Mouse (Mus musculus): ENCODE measurements around the gene Rbm41. TPM values are rescaled to one million over a fixed set of nuclear protein-coding genes. Genes with fewer than 3 reads are reported as not detected.

Rbm41 gene
- 1 to 10 TPM; 7.0 to 8.5 TPM for polyA plus RNA-seq (2017; shearing (Covaris generic))

- peak; percentile 100 for ATAC-seq
These were observed at the start of gene Rbm41 for GRCm38 (mm10) chrX:139997740-139998690. Rbm41 (minus strand) TSS chrX:139998595.

- no peak for ATAC-seq
These were observed 283 bp upstream of the Rbm41 start for GRCm38 (mm10) chrX:139998691-139999065.

GRCm38 (mm10) chrX:139982115-139982514 is 16.3 kb downstream of the Rbm41 start:
- ATAC-seq = no peak

GRCm38 (mm10) chrX:139933507-139933906 is 64.9 kb downstream of the Rbm41 start:
- no peak for ATAC-seq

GRCm38 (mm10) chrX:139932472-139932871 is 65.9 kb downstream of the Rbm41 start:
- ATAC-seq = no peak

GRCm38 (mm10) chrX:139920572-139920971 is 77.8 kb downstream of the Rbm41 start:
- ATAC-seq = no peak

GRCm38 (mm10) chrX:139891387-139891786 is 107.0 kb downstream of the Rbm41 start:
- ATAC-seq = no peak

- ATAC-seq = no peak
These were observed 115.2 kb downstream of the Rbm41 start for GRCm38 (mm10) chrX:139883221-139883620.

GRCm38 (mm10) chrX:139877936-139878335 is 120.5 kb downstream of the Rbm41 start:
- ATAC-seq = no peak

GRCm38 (mm10) chrX:139877105-139877504 is 121.3 kb downstream of the Rbm41 start:
- no peak for ATAC-seq

GRCm38 (mm10) chrX:139870938-139871791 is 127.2 kb downstream of the Rbm41 start, which contains the start of gene Morc4:
Morc4 (minus strand) TSS chrX:139871677.
- ATAC-seq = no peak

GRCm38 (mm10) chrX:139870300-139870711 is 128.1 kb downstream of the Rbm41 start:
- ATAC-seq = no peak

GRCm38 (mm10) chrX:139859402-139859801 is 139.0 kb downstream of the Rbm41 start:
- ATAC-seq = no peak

GRCm38 (mm10) chrX:139854795-139855194 is 143.6 kb downstream of the Rbm41 start:
- ATAC-seq = no peak

- ATAC-seq = no peak
These were observed 157.3 kb downstream of the Rbm41 start for GRCm38 (mm10) chrX:139841091-139841490.

Other genes starting within 250 kb of the Rbm41 start
- gene Ripply1, start 216.2 kb downstream of the Rbm41 start, polyA plus RNA-seq (2017; shearing (Covaris generic)) = not detected
- gene Cldn2, start 197.8 kb downstream of the Rbm41 start, polyA plus RNA-seq (2017; shearing (Covaris generic)) = not detected
- gene Morc4, start 126.9 kb downstream of the Rbm41 start, polyA plus RNA-seq (2017; shearing (Covaris generic)) = not detected
- gene Nup62cl, start 64.1 kb upstream of the Rbm41 start, polyA plus RNA-seq (2017; shearing (Covaris generic)) = not detected
- not detected for gene Pih1h3b, start 64.3 kb upstream of the Rbm41 start, polyA plus RNA-seq (2017; shearing (Covaris generic))

Data from CD4-positive, CD25-positive, alpha-beta regulatory T cell, adult 4 months (primary cell).